Mouse (Mus musculus) kidney, embryonic 15.5 days (tissue): ENCODE data around the gene Fbxl2. TPM values are rescaled to one million over a fixed set of nuclear protein-coding genes. Genes with fewer than 3 reads are reported as not detected.

Source experiments
- ATAC-seq: fragments of 200-750 bp; cut with Nextera tagmentation; replicated peaks from 2 replicates; pipeline ENCODE4 v1.8.0; 2017; ENCODE audit warnings: moderate TSS enrichment; ENCODE audit not compliant: low FRiP score
- H3K27ac ChIP-seq: fragments of 300-500 bp; sonication (generic); 2 replicates; pipeline ENCODE4 v1.5.1; 2015; ENCODE audit warnings: mild to moderate bottlenecking, inconsistent platforms
- H3K27me3 ChIP-seq: fragments of 300-500 bp; sonication (generic); 2 replicates; pipeline ENCODE4 v1.6.1; 2015; ENCODE audit warnings: inconsistent platforms
- H3K36me3 ChIP-seq: fragments of 300-500 bp; sonication (generic); 2 replicates; pipeline ENCODE4 v1.6.1; 2015; ENCODE audit warnings: inconsistent platforms
- H3K4me1 ChIP-seq: fragments of 300-500 bp; sonication (generic); 2 replicates; pipeline ENCODE4 v1.6.1; 2015; ENCODE audit warnings: inconsistent platforms
- H3K4me2 ChIP-seq: fragments of 300-500 bp; sonication (generic); 2 replicates; pipeline ENCODE4 v1.6.1; 2015; ENCODE audit warnings: moderate library complexity, mild to moderate bottlenecking, inconsistent platforms
- H3K4me3 ChIP-seq: fragments of 300-500 bp; sonication (generic); replicated peaks from 2 replicates; pipeline ENCODE4 v1.5.1; 2015; ENCODE audit warnings: mild to moderate bottlenecking, inconsistent platforms
- H3K9ac ChIP-seq: fragments of 300-500 bp; sonication (generic); 2 replicates; pipeline ENCODE4 v1.6.1; 2015; ENCODE audit warnings: mild to moderate bottlenecking, inconsistent platforms
- H3K9me3 ChIP-seq: fragments of 300-500 bp; sonication (generic); replicated peaks from 2 replicates; pipeline ENCODE4 v1.6.1; 2016; ENCODE audit warnings: inconsistent platforms
- WGBS: fragments of 180-500 bp; shearing (Covaris S2); methylation state at CpG from one replicate; pipeline ENCODE4 v1.1.7; 2015; ENCODE audit warnings: mixed read lengths; 5-methylcytosine and 5-hydroxymethylcytosine counted together
- polyA plus RNA-seq: library from polyadenylated mRNA; unstranded; fragments of >200 nt; fragmentation: Nextera tagmentation; extraction: Ambion mirVana; gene quantifications from 2 replicates; pipeline ENCODE4 v1.2.1, GENCODE M21; 2015

Fbxl2 gene
- polyA plus RNA-seq, 1 experiment from 2014 or later, result 5.0 TPM

DNA sequence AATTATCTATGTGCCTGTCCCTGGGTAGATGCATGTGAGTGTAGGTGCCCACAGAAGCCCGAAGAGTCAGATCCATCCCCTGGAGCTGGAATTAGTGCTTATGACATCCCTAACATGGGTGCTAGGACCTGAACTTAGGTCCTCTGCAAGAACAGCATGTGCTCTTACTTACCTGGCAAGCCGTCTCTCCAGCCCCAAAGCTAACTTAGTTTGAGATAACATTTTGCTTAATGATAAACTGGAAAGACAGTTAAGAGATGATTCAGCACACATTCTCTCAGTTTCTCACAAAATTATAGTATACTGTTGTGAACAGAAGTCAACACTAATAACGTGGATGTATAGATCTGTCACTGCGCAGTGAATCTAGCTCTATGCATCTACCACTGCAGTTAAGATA lies 79.2 kb downstream of the Fbxl2 start:
- H3K36me3 ChIP-seq, result peaks cover 97% of the 10 kb centered on the region
- 93% methylated on average over 4 of the region's 4 CpGs for WGBS

DNA sequence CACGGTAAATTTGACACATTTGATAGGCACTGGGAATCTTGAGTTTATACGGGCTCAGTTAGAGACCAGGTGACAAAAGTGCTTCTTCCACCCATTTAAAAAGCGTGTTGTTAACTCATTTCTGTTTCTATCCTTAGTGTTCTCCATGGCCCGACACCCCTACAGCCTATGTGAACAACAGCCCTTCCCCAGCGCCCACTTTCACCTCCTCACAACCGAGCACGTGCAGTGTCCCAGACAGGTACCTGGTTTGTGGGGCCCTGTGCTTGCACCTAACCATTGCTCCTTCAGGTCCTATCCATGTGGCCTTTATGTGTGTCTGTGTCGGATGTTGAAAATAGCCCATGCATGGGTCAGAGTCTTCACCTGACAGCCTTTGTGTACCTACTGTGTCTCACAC lies 81.6 kb downstream of the Fbxl2 start:
- Histone ChIP-seq H3K4me3 (no peak overlapping the region), H3K4me1 (no peaks in the 10 kb centered on the region), H3K36me3 (peaks cover 98% of the 10 kb centered on the region), H3K27me3 (no peaks in the 10 kb centered on the region), H3K9ac (no peak overlapping the region), H3K4me2 (no peak overlapping the region), H3K9me3 (no peaks in the 10 kb centered on the region), H3K27ac (no peak overlapping the region)
- no peak for ATAC-seq
- 91% methylated on average over 8 of the region's 8 CpGs for WGBS

More for the DNA sequence above, 79.2 kb downstream of the Fbxl2 start:
- Histone ChIP-seq H3K4me2 (no peak overlapping the region), H3K27me3 (no peaks in the 10 kb centered on the region), H3K4me3 (no peak overlapping the region), H3K9me3 (no peaks in the 10 kb centered on the region), H3K9ac (no peak overlapping the region), H3K4me1 (no peaks in the 10 kb centered on the region), H3K27ac (no peak overlapping the region)
- no peak for ATAC-seq

DNA sequence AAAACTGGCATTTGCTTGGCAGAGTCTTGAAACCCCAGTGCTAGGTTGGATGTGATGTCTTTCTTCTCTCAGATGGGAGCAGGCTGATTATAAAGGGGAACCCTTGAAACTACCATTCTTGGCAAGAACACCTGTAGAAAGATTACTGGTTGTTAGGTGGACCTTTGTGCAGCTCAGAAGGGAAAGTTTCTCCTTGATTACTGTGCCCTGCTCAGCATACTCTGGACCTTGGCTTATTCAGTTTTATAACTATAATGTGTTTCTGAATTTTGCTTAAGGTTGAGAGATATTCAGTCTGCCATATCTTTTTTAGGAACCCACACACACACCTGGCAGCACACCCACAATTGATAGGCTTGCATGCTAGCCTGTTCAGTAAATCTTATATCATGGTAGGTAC lies 82.3 kb downstream of the Fbxl2 start:
- no peak overlapping the region for H3K4me2 ChIP-seq
- no peaks in the 10 kb centered on the region for H3K9me3 ChIP-seq
- H3K4me3 ChIP-seq, result no peak overlapping the region
- no peaks in the 10 kb centered on the region for H3K4me1 ChIP-seq
- no peak for ATAC-seq
- H3K27me3 ChIP-seq, result no peaks in the 10 kb centered on the region
- no peak overlapping the region for H3K9ac ChIP-seq
- H3K27ac ChIP-seq, result no peak overlapping the region
- H3K36me3 ChIP-seq, result peaks cover 98% of the 10 kb centered on the region

- Histone ChIP-seq H3K4me1 (no peaks in the 10 kb centered on the region), H3K4me2 (no peak overlapping the region), H3K36me3 (peaks cover 88% of the 10 kb centered on the region), H3K27me3 (no peaks in the 10 kb centered on the region), H3K9ac (no peak overlapping the region), H3K27ac (no peak overlapping the region), H3K4me3 (no peak overlapping the region), H3K9me3 (no peaks in the 10 kb centered on the region)
- 96% methylated on average over 4 of the region's 4 CpGs for WGBS
- no peak for ATAC-seq
Measured at GRCm38 (mm10) chr9:113957777-113958176, 88.2 kb downstream of the Fbxl2 start.

GRCm38 (mm10) chr9:113947216-113947615 lies 98.8 kb downstream of the Fbxl2 start:
- 91% methylated on average over 1 of the region's 1 CpGs for WGBS
- H3K36me3 ChIP-seq, result peaks cover 58% of the 10 kb centered on the region
- no peak overlapping the region for H3K27ac ChIP-seq
- no peak for ATAC-seq
- H3K9me3 ChIP-seq, result no peaks in the 10 kb centered on the region
- no peaks in the 10 kb centered on the region for H3K4me1 ChIP-seq
- H3K4me2 ChIP-seq, result no peak overlapping the region
- no peak overlapping the region for H3K4me3 ChIP-seq
- no peaks in the 10 kb centered on the region for H3K27me3 ChIP-seq
- no peak overlapping the region for H3K9ac ChIP-seq

GRCm38 (mm10) chr9:113943372-113943771 lies 102.6 kb downstream of the Fbxl2 start:
- 0 out of 2 replicates have a peak, but pooled peaks cover 4% of the 10 kb centered on the region for H3K4me1 ChIP-seq
- ATAC-seq, result no peak
- H3K4me2 ChIP-seq, result no peak overlapping the region
- H3K36me3 ChIP-seq, result peaks cover 36% of the 10 kb centered on the region
- H3K27ac ChIP-seq, result no peak overlapping the region
- no peaks in the 10 kb centered on the region for H3K27me3 ChIP-seq
- no peaks in the 10 kb centered on the region for H3K9me3 ChIP-seq
- H3K4me3 ChIP-seq, result no peak overlapping the region
- WGBS, result 96% methylated on average over 1 of the region's 1 CpGs
- H3K9ac ChIP-seq, result no peak overlapping the region

- H3K27ac ChIP-seq, result no peak overlapping the region
- H3K9me3 ChIP-seq, result no peaks in the 10 kb centered on the region
- no peak overlapping the region for H3K4me2 ChIP-seq
- ATAC-seq, result no peak
- H3K4me1 ChIP-seq, result peaks cover 8% of the 10 kb centered on the region
- H3K27me3 ChIP-seq, result no peaks in the 10 kb centered on the region
- 83% methylated on average over 3 of the region's 3 CpGs for WGBS
- H3K36me3 ChIP-seq, result peaks cover 16% of the 10 kb centered on the region
- no peak overlapping the region for H3K9ac ChIP-seq
- H3K4me3 ChIP-seq, result no peak overlapping the region
Measured at GRCm38 (mm10) chr9:113941103-113941805, 104.7 kb downstream of the Fbxl2 start.

DNA sequence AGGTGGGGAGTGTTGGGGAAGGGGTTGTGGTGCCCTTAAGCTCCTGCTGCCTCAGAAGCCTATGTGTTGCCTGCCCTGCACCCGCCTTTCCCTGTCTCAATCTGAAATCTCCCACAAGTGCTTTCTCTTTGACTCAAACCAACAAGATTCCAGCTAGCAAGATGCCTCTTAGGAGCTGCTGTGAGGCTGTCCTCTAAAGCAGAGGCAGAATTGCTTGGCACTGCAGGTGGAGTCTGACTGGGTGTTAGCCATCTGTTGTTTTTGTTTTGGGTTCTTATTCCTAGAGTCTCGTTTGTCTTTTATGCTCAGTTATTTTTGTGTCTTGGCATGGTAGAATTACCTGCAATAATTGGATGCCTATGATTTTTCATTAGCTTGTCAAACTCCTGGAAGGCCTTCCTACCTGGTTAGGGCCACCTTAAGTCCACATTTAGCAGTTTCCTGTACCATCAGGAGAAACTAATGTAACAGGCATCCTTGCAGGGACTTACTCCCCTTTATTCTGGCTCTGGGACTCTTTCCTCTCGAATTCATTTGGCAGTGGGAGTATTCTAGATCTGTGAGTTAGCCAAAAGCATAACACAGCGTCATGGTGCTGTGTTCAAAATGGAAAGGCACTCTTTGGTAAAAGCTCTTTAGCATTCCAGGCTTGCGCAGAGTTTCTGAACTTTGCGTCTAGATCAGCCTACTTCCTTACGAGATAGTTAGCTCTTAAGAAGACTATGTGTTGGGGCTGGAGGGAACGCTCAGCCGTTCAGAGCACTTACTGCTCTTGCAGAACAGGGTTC lies 106.7 kb downstream of the Fbxl2 start:
- no peaks in the 10 kb centered on the region for H3K27me3 ChIP-seq
- H3K9ac ChIP-seq, result no peak overlapping the region
- H3K9me3 ChIP-seq, result no peaks in the 10 kb centered on the region
- H3K4me1 ChIP-seq, result peaks cover 27% of the 10 kb centered on the region
- no peak overlapping the region for H3K27ac ChIP-seq
- no peaks in the 10 kb centered on the region for H3K36me3 ChIP-seq
- no peak overlapping the region for H3K4me3 ChIP-seq
- no peak for ATAC-seq
- 86% methylated on average over 9 of the region's 9 CpGs for WGBS
- no peak overlapping the region for H3K4me2 ChIP-seq

- Histone ChIP-seq H3K9me3 (no peaks in the 10 kb centered on the region), H3K27ac (peak overlapping the region; percentile 70), H3K36me3 (no peaks in the 10 kb centered on the region), H3K4me3 (no peak overlapping the region), H3K4me2 (0 out of 2 replicates have a peak overlapping the region, but pooled peaks have one; percentile 17), H3K27me3 (no peaks in the 10 kb centered on the region), H3K9ac (no peak overlapping the region), H3K4me1 (peaks cover 45% of the 10 kb centered on the region)
- WGBS, result 48% methylated on average over 5 of the region's 5 CpGs
- no peak for ATAC-seq
Measured at GRCm38 (mm10) chr9:113935638-113936037, 110.4 kb downstream of the Fbxl2 start.

- H3K27ac ChIP-seq, result peak overlapping the region; percentile 93
- WGBS, result 9% methylated on average over 11 of the region's 11 CpGs
- no peak for ATAC-seq
Measured at GRCm38 (mm10) chr9:113932501-113932900, 113.5 kb downstream of the Fbxl2 start.

GRCm38 (mm10) chr9:113932100-113932470 lies 113.9 kb downstream of the Fbxl2 start:
- Histone ChIP-seq H3K9ac (peak overlapping the region; percentile 91), H3K4me1 (peaks cover 49% of the 10 kb centered on the region), H3K36me3 (no peaks in the 10 kb centered on the region), H3K9me3 (no peaks in the 10 kb centered on the region), H3K4me3 (peak overlapping the region; percentile 97), H3K27me3 (no peaks in the 10 kb centered on the region), H3K27ac (peak overlapping the region; percentile 93), H3K4me2 (peak overlapping the region; percentile 74)
- WGBS, result under 1% methylated on average over 8 of the region's 8 CpGs
- no peak for ATAC-seq

More at GRCm38 (mm10) chr9:113932501-113932900, 113.5 kb downstream of the Fbxl2 start:
- H3K36me3 ChIP-seq, result no peaks in the 10 kb centered on the region
- H3K27me3 ChIP-seq, result no peaks in the 10 kb centered on the region
- no peaks in the 10 kb centered on the region for H3K9me3 ChIP-seq
- H3K4me3 ChIP-seq, result peak overlapping the region; percentile 97
- peak overlapping the region; percentile 74 for H3K4me2 ChIP-seq
- H3K9ac ChIP-seq, result peak overlapping the region; percentile 91
- peaks cover 49% of the 10 kb centered on the region for H3K4me1 ChIP-seq

DNA sequence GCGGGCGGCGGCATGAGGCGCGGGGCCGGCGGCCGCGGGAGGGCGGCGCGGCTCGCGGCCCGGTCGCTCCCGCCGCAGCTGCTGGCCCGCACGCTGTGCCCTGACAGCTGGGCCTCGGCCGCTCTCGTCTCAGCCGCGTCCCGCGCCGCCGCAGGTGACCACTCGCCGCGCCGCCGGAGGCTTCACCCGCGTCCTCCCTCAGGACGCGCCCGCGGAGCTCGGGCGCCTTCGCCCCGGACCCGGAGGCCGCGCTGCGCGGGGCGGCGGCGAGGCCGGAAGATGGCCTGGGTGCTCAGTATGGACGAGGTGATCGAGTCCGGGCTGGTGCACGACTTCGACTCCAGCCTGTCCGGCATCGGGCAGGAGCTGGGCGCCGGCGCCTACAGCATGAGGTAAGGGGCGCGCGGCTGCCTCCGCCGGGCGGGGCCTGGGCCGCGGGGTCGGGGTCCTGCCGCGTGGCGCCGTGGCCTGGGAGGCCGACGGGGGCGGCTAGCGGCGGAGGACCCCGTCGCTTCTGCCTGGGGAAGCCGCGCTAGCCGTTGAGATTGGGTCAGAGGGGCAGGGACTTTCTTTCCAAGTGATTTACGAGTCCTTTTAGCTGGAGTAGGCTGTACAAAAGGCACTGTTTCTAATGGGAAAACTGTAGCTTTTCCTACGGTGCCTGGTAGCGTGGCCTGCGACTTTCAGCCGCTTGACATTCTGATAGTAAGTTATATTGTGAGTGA lies 114.5 kb downstream of the Fbxl2 start:
- Histone ChIP-seq H3K4me1 (peaks cover 46% of the 10 kb centered on the region), H3K4me2 (peak overlapping the region; percentile 74), H3K9me3 (no peaks in the 10 kb centered on the region), H3K4me3 (peak overlapping the region; percentile 97), H3K36me3 (no peaks in the 10 kb centered on the region), H3K27me3 (no peaks in the 10 kb centered on the region), H3K9ac (peak overlapping the region; percentile 91), H3K27ac (peak overlapping the region; percentile 93)
- WGBS, result under 1% methylated on average over 45 of the region's 91 CpGs
- ATAC-seq, result peak; percentile 57
